Mouse (Mus musculus): ENCODE data around the gene Cacng6.
"Not testable (repeated sequence)": the region's sequence is repeated elsewhere in the genome, so short reads cannot be mapped to it uniquely, and the experiment has no call there.

Gene Cacng6

GRCm38 (mm10) chr7:3423895-3424294, at the start of gene Cacng6:
Gene Cacng6, plus strand, starts transcription at chr7:3424195.
- no peak for DNase-seq (ENCODE audit: extremely low read depth, insufficient read length, low spot score)

- peak; percentile 56 for DNase-seq (ENCODE audit: extremely low read depth, insufficient read length, low spot score)
Measured at GRCm38 (mm10) chr7:3376831-3377230, 47.2 kb upstream of the Cacng6 start.

- no peak for DNase-seq (ENCODE audit: extremely low read depth, insufficient read length, low spot score)
Measured at GRCm38 (mm10) chr7:3382123-3382522, 41.9 kb upstream of the Cacng6 start.

- DNase-seq (ENCODE audit: extremely low read depth, insufficient read length, low spot score), result peak; percentile 22
Measured at GRCm38 (mm10) chr7:3384807-3385319, 39.1 kb upstream of the Cacng6 start.

GRCm38 (mm10) chr7:3386036-3386730, 37.8 kb upstream of the Cacng6 start:
- no peak for DNase-seq (ENCODE audit: extremely low read depth, insufficient read length, low spot score)

- no peak for DNase-seq (ENCODE audit: extremely low read depth, insufficient read length, low spot score)
Measured at GRCm38 (mm10) chr7:3387761-3388160, 36.2 kb upstream of the Cacng6 start.

GRCm38 (mm10) chr7:3388885-3389284, 35.1 kb upstream of the Cacng6 start:
- DNase-seq (ENCODE audit: extremely low read depth, insufficient read length, low spot score), result no peak

GRCm38 (mm10) chr7:3389444-3390412, 34.3 kb upstream of the Cacng6 start:
- no peak for DNase-seq (ENCODE audit: extremely low read depth, insufficient read length, low spot score)

GRCm38 (mm10) chr7:3390413-3391080, 33.4 kb upstream of the Cacng6 start, which contains the start of gene Cacng8:
Gene Cacng8, plus strand, starts transcription at chr7:3390683.
- DNase-seq (ENCODE audit: extremely low read depth, insufficient read length, low spot score), result no peak

- DNase-seq (ENCODE audit: extremely low read depth, insufficient read length, low spot score), result no peak
Measured at GRCm38 (mm10) chr7:3391081-3391451, 32.9 kb upstream of the Cacng6 start.

- no peak for DNase-seq (ENCODE audit: extremely low read depth, insufficient read length, low spot score)
Measured at GRCm38 (mm10) chr7:3391809-3392208, 32.2 kb upstream of the Cacng6 start.

- DNase-seq (ENCODE audit: extremely low read depth, insufficient read length, low spot score), result no peak
Measured at GRCm38 (mm10) chr7:3397355-3397754, 26.6 kb upstream of the Cacng6 start.

- no peak for DNase-seq (ENCODE audit: extremely low read depth, insufficient read length, low spot score)
Measured at GRCm38 (mm10) chr7:3397797-3398196, 26.2 kb upstream of the Cacng6 start.

- DNase-seq (ENCODE audit: extremely low read depth, insufficient read length, low spot score), result not testable (repeated sequence)
Measured at GRCm38 (mm10) chr7:3398363-3398762, 25.6 kb upstream of the Cacng6 start.

- DNase-seq (ENCODE audit: extremely low read depth, insufficient read length, low spot score), result no peak
Measured at GRCm38 (mm10) chr7:3399937-3400336, 24.1 kb upstream of the Cacng6 start.

GRCm38 (mm10) chr7:3409729-3410520, 14.1 kb upstream of the Cacng6 start:
- no peak for DNase-seq (ENCODE audit: extremely low read depth, insufficient read length, low spot score)

GRCm38 (mm10) chr7:3411160-3411941, 12.6 kb upstream of the Cacng6 start:
- DNase-seq (ENCODE audit: extremely low read depth, insufficient read length, low spot score), result no peak

- DNase-seq (ENCODE audit: extremely low read depth, insufficient read length, low spot score), result no peak
Measured at GRCm38 (mm10) chr7:3412036-3412435, 12.0 kb upstream of the Cacng6 start.

- DNase-seq (ENCODE audit: extremely low read depth, insufficient read length, low spot score), result no peak
Measured at GRCm38 (mm10) chr7:3414888-3415287, 9.1 kb upstream of the Cacng6 start.
